Mouse (Mus musculus): ENCODE results near the gene Rbak. TPM values are rescaled to one million over a fixed set of nuclear protein-coding genes. Genes with fewer than 3 reads are reported as not detected.
"Not testable (repeated sequence)": the region's sequence is repeated elsewhere in the genome, so short reads cannot be mapped to it uniquely, and the experiment has no call there.

Gene Rbak
- polyA plus RNA-seq (2014; fragmentation: Nextera tagmentation; extraction: Ambion mirVana): 6.7 and 8.9 TPM in 2 replicates

DNA sequence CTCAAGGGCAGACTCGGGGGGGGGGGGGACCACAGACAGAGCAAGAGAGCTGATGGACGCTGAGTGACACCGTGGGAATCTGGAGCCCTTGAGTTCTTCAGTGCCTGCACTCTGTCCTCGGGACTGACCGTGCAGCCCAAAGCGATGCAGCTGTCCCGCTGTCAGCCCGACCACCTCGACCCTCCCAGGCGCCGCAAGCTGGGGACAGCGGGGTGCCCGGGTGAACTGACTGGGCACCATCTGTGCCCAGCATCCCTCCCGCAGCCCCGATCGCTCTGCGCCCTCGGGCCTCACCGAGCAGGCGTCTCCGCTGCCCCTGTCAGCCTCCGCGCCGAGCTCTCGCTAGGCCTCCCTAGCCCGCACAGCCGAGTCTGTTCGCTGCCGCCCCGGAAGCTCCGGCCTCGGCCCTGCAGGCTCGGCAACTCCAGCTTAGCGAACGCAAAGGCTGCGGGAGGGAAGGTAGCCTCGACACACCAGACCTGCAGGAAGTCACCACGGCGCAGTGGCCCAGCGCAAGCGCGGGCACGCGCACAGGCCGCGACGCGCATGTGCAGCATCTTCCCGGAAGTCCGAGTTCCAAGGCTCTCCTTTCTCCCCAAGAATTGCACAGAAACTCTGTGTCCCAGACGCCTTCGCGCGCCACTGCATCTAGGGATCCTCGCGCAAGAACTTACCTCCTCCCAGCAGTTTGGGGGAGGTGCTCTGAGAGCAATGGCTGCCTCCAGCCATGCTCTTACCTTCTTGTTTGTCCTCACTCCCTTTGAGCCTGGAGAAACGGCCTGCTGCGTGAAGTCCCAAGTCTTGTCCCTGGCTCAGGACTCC, at the start of gene Rbak, which contains the start of gene Spdye4b:
Gene Rbak (minus strand): TSS at position 521 of the 822 bp plus-strand sequence.
Gene Spdye4b (plus strand): TSS at position 763 of the 822 bp plus-strand sequence.
- peak within 1 kb of the TSS; percentile 71 for H3K4me3 ChIP-seq (ENCODE audit: low read depth, low read length)
- WGBS: 1% methylated on average over 58 of the region's 58 CpGs

DNA sequence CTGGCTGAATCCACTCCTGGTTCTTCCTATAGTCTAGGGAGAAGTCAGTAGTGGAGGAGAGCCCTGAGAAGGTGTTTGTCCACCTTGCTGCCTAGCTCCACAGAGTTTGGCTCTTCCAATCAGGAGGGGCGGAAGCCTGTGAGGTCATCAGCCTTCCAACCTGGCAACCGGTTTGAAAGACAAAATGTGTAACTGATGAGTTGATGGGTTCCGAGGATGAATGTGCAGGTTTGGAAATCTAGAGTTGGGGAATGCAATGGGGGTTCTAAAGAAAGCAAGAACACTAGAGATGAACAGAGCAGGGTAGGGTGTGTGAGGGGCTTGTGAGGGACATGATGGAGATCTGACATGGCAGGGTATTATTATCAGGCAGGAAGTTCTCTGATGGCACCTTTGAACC, 46.2 kb upstream of the Rbak start, which contains the start of gene Spdye4a:
Gene Spdye4a (minus strand): TSS at position 101 of the 400 bp plus-strand sequence.
- H3K4me2 ChIP-seq: no peak within 1 kb of the TSS
- no peaks in the 10 kb centered on the region for H3K36me3 ChIP-seq (ENCODE audit: control insufficient read depth, insufficient read depth, low read length)
- ATAC-seq (replicated peaks; ENCODE audit: low FRiP score) (no peak), DNase-seq (ENCODE audit: low spot score) (no peak)
- H3K27me3 ChIP-seq (replicated peaks; ENCODE audit: control insufficient read depth, insufficient read depth, low read length): no peaks in the 10 kb centered on the region
- no peaks in the 10 kb centered on the region for H3K9me3 ChIP-seq (ENCODE audit: control insufficient read depth, low read length)
- no peak within 1 kb of the TSS for H3K4me3 ChIP-seq (ENCODE audit: low read depth, low read length)
- no peak within 1 kb of the TSS for H3K27ac ChIP-seq (ENCODE audit: low read depth, low read length)
- no peaks in the 10 kb centered on the region for H3K4me1 ChIP-seq (replicated peaks; ENCODE audit: control insufficient read depth, insufficient read depth, low read length)
- H3K9ac ChIP-seq (ENCODE audit: low read depth, low read length): no peak within 1 kb of the TSS
- 77% methylated on average over 3 of the region's 3 CpGs for WGBS

More for the DNA sequence above, at the start of gene Rbak, which contains the start of gene Spdye4b:
- Histone ChIP-seq H3K27ac (ENCODE audit: low read depth, low read length) (peak within 1 kb of the TSS; percentile 40), H3K9me3 (ENCODE audit: control insufficient read depth, low read length) (peaks cover 4% of the 10 kb centered on the region), H3K27me3 (replicated peaks; ENCODE audit: control insufficient read depth, insufficient read depth, low read length) (no peaks in the 10 kb centered on the region), H3K4me2 (peak within 1 kb of the TSS; percentile 80), H3K9ac (ENCODE audit: low read depth, low read length) (peak within 1 kb of the TSS; percentile 80), H3K4me1 (replicated peaks; ENCODE audit: control insufficient read depth, insufficient read depth, low read length) (peaks cover 10% of the 10 kb centered on the region), H3K36me3 (ENCODE audit: control insufficient read depth, insufficient read depth, low read length) (peaks cover 24% of the 10 kb centered on the region)
- DNase-seq (ENCODE audit: low spot score) (peak; percentile 88), ATAC-seq (replicated peaks; ENCODE audit: low FRiP score) (peak; percentile 90)

DNA sequence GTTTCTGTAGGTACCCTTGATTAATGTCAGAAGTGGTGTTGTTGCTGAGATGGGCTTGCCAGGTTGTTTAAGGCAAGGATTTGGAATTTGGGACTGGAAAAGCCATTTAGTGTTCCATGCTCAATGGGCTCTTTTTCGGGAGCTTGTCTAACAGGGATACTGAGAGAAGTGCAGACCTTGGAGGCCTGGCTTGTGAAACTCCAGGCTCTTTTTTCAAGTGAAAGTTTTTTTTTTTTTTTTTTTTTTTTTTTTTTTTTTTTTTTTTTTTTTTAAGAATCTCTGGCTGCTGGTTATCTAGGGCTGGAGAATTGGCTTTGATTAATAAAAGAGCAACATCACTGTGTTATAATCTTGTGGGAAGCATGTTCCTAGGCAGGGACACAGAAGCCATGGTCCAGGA, 41.7 kb upstream of the Rbak start:
- Histone ChIP-seq H3K4me3 (ENCODE audit: low read depth, low read length) (no peak overlapping the region), H3K27ac (ENCODE audit: low read depth, low read length) (no peak overlapping the region), H3K36me3 (ENCODE audit: control insufficient read depth, insufficient read depth, low read length) (no peaks in the 10 kb centered on the region), H3K27me3 (replicated peaks; ENCODE audit: control insufficient read depth, insufficient read depth, low read length) (no peaks in the 10 kb centered on the region), H3K4me1 (replicated peaks; ENCODE audit: control insufficient read depth, insufficient read depth, low read length) (no peaks in the 10 kb centered on the region), H3K9ac (ENCODE audit: low read depth, low read length) (no peak overlapping the region), H3K9me3 (ENCODE audit: control insufficient read depth, low read length) (no peaks in the 10 kb centered on the region), H3K4me2 (no peak overlapping the region)
- WGBS: 65% methylated on average over 1 of the region's 1 CpGs
- DNase-seq (ENCODE audit: low spot score) (no peak), ATAC-seq (replicated peaks; ENCODE audit: low FRiP score) (no peak)

DNA sequence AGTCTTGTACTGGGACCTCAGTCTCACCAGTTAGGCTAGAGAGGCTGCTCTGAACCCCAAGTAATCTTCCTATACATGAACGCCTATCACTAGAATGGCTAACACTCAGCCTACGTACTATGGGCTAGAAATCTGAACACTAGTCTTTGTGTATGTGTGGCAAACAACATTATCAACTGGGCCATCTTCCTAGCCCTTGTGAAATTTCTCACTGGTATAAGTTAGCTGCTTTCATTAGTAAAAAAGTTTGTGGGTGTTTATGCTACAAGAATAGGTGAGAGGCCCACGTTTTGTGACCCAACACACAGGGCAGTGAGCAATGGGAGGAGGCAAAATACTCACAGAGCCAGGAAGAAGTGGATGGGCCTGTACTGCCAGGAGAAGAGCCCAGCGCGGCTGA, 40.4 kb upstream of the Rbak start:
- H3K27ac ChIP-seq (ENCODE audit: low read depth, low read length): no peak overlapping the region
- no peaks in the 10 kb centered on the region for H3K9me3 ChIP-seq (ENCODE audit: control insufficient read depth, low read length)
- H3K9ac ChIP-seq (ENCODE audit: low read depth, low read length): no peak overlapping the region
- no peak overlapping the region for H3K4me3 ChIP-seq (ENCODE audit: low read depth, low read length)
- WGBS: 83% methylated on average over 5 of the region's 5 CpGs
- no peaks in the 10 kb centered on the region for H3K27me3 ChIP-seq (replicated peaks; ENCODE audit: control insufficient read depth, insufficient read depth, low read length)
- ATAC-seq (replicated peaks; ENCODE audit: low FRiP score) (no peak), DNase-seq (ENCODE audit: low spot score) (no peak)
- no peaks in the 10 kb centered on the region for H3K4me1 ChIP-seq (replicated peaks; ENCODE audit: control insufficient read depth, insufficient read depth, low read length)
- no peak overlapping the region for H3K4me2 ChIP-seq
- no peaks in the 10 kb centered on the region for H3K36me3 ChIP-seq (ENCODE audit: control insufficient read depth, insufficient read depth, low read length)

DNA sequence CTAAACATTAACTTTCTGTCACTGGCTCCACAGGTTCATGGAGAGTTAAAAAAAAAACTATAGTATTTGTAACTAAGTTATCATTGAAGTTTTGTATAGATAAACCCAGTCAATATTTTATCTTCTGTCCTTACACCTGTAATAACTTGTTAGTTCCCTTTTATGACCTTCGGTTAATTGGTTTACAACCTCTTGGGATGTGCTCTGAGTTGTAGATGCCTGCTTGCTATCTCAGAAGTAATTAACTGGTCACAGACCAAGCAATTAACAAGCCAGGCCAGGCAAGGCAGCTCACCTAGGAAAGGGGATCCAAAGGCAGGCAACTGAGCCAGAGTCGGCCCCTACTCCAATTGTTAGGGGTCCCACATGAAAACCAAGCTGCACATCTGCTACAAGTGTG, 33.3 kb upstream of the Rbak start:
- Histone ChIP-seq H3K4me2 (no peak overlapping the region), H3K9ac (ENCODE audit: low read depth, low read length) (no peak overlapping the region), H3K4me1 (replicated peaks; ENCODE audit: control insufficient read depth, insufficient read depth, low read length) (no peaks in the 10 kb centered on the region), H3K4me3 (ENCODE audit: low read depth, low read length) (no peak overlapping the region), H3K36me3 (ENCODE audit: control insufficient read depth, insufficient read depth, low read length) (no peaks in the 10 kb centered on the region), H3K9me3 (ENCODE audit: control insufficient read depth, low read length) (peaks cover 1% of the 10 kb centered on the region; the same call in 1 of the 2 replicates), H3K27ac (ENCODE audit: low read depth, low read length) (no peak overlapping the region), H3K27me3 (replicated peaks; ENCODE audit: control insufficient read depth, insufficient read depth, low read length) (no peaks in the 10 kb centered on the region)
- 77% methylated on average over 2 of the region's 2 CpGs for WGBS
- DNase-seq (ENCODE audit: low spot score): no peak
- ATAC-seq (replicated peaks; ENCODE audit: low FRiP score): no peak

DNA sequence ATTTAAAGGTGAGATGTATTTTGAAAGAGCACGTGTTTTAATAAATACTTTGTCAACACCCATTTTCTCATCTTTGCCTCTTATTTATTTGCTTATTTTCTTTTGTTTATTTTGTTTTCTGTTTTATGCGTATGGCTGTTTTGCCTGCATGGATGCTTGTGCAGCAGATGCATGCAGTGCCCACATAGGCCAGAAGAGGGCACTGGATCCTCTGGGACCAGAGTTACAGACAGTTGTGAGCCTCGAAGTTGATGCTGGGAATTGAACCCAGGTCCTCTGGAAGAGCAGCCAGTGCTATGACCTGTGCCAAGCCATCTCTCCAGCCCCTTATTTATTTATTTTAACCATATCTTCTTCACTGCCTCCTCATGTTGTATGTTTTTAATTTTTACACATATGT, 24.4 kb upstream of the Rbak start:
- H3K9ac ChIP-seq (ENCODE audit: low read depth, low read length): no peak overlapping the region
- no peak for ATAC-seq (replicated peaks; ENCODE audit: low FRiP score)
- H3K27ac ChIP-seq (ENCODE audit: low read depth, low read length): no peak overlapping the region
- H3K27me3 ChIP-seq (replicated peaks; ENCODE audit: control insufficient read depth, insufficient read depth, low read length): no peaks in the 10 kb centered on the region
- no peak overlapping the region for H3K4me2 ChIP-seq
- DNase-seq (ENCODE audit: low spot score): no peak
- 67% methylated on average over 3 of the region's 3 CpGs for WGBS
- no peak overlapping the region for H3K4me3 ChIP-seq (ENCODE audit: low read depth, low read length)
- no peaks in the 10 kb centered on the region for H3K4me1 ChIP-seq (replicated peaks; ENCODE audit: control insufficient read depth, insufficient read depth, low read length)
- H3K36me3 ChIP-seq (ENCODE audit: control insufficient read depth, insufficient read depth, low read length): no peaks in the 10 kb centered on the region
- peaks cover 5% of the 10 kb centered on the region for H3K9me3 ChIP-seq (ENCODE audit: control insufficient read depth, low read length)

DNA sequence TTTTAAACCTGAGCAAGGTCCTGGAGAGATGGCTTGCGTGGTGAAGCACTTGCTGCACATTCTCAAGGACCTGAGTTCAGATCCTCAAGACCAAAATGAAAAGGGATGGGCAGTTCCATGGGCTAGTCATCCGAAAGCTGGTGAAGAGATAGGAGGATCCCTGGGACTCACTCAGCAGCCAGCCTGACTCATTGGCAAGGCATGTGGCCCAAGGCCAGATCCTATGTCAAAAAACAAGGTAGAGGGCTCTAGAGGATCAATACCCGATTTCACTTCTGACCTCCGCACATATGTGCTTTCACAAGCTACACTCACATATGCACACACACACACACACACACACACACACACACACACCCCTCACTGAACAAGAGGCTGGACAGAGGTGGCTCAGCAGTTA, 15.9 kb upstream of the Rbak start:
- WGBS: 68% methylated on average over 4 of the region's 4 CpGs
- Histone ChIP-seq H3K9me3 (ENCODE audit: control insufficient read depth, low read length) (no peaks in the 10 kb centered on the region), H3K4me2 (no peak overlapping the region), H3K27ac (ENCODE audit: low read depth, low read length) (no peak overlapping the region), H3K4me3 (ENCODE audit: low read depth, low read length) (no peak overlapping the region), H3K9ac (ENCODE audit: low read depth, low read length) (no peak overlapping the region), H3K36me3 (ENCODE audit: control insufficient read depth, insufficient read depth, low read length) (no peaks in the 10 kb centered on the region), H3K27me3 (replicated peaks; ENCODE audit: control insufficient read depth, insufficient read depth, low read length) (0 out of 2 replicates have a peak, but pooled peaks cover 4% of the 10 kb centered on the region), H3K4me1 (replicated peaks; ENCODE audit: control insufficient read depth, insufficient read depth, low read length) (no peaks in the 10 kb centered on the region)
- DNase-seq (ENCODE audit: low spot score) (no peak), ATAC-seq (replicated peaks; ENCODE audit: low FRiP score) (no peak)

DNA sequence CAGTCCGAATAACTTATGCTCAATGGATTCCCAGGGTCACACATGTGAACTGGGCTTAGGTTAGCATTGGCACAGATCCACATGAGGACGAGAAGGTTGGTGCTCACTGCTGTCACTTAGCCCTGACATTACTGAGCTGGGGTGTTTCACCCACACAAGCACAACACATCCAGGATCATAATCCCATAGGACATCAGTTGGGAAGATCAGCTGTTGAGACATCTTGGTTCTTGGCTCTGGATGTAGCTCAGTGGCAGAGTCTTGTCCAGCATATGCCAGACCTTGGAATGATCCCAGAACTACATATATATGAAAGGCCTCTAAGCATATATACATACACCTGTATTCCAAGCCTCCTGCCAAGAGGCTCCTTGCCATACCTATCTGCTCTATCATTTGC, 14.6 kb upstream of the Rbak start:
- no peaks in the 10 kb centered on the region for H3K4me1 ChIP-seq (replicated peaks; ENCODE audit: control insufficient read depth, insufficient read depth, low read length)
- H3K4me3 ChIP-seq (ENCODE audit: low read depth, low read length): no peak overlapping the region
- 0 out of 2 replicates have a peak, but pooled peaks cover 4% of the 10 kb centered on the region for H3K27me3 ChIP-seq (replicated peaks; ENCODE audit: control insufficient read depth, insufficient read depth, low read length)
- H3K9me3 ChIP-seq (ENCODE audit: control insufficient read depth, low read length): no peaks in the 10 kb centered on the region
- H3K9ac ChIP-seq (ENCODE audit: low read depth, low read length): no peak overlapping the region
- no peaks in the 10 kb centered on the region for H3K36me3 ChIP-seq (ENCODE audit: control insufficient read depth, insufficient read depth, low read length)
- no peak for ATAC-seq (replicated peaks; ENCODE audit: low FRiP score)
- no peak overlapping the region for H3K27ac ChIP-seq (ENCODE audit: low read depth, low read length)
- WGBS: 80% methylated on average over 2 of the region's 2 CpGs
- no peak overlapping the region for H3K4me2 ChIP-seq
- DNase-seq (ENCODE audit: low spot score): no peak

DNA sequence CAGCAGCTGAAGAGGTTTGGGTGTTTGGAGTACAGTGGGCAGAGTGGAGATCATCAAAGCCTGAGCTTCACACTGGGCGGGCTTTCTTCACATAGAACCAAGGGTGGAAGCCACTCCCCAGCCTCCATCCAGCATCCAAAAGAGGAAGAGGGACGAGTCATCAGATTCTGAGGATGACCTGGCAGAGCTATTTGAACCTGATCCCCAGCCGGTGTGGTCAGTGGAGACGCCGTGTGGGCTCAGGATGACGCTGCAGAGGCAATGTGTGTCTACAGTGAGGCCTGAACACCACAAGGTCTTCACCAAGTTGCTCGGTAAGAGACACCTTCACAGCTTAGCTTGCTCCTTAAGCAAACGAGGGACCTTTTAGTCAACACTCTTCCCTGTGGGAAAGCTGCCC, 14.2 kb upstream of the Rbak start:
- not testable (repeated sequence) for H3K9ac ChIP-seq (ENCODE audit: low read depth, low read length); H3K4me1 ChIP-seq (replicated peaks; ENCODE audit: control insufficient read depth, insufficient read depth, low read length); H3K4me3 ChIP-seq (ENCODE audit: low read depth, low read length); H3K4me2 ChIP-seq; H3K9me3 ChIP-seq (ENCODE audit: control insufficient read depth, low read length); DNase-seq (ENCODE audit: low spot score); H3K36me3 ChIP-seq (ENCODE audit: control insufficient read depth, insufficient read depth, low read length); H3K27me3 ChIP-seq (replicated peaks; ENCODE audit: control insufficient read depth, insufficient read depth, low read length); H3K27ac ChIP-seq (ENCODE audit: low read depth, low read length); ATAC-seq (replicated peaks; ENCODE audit: low FRiP score)
- WGBS: 45% methylated on average over 8 of the region's 8 CpGs

Measured in liver, embryonic 11.5 days (tissue).